12 mouse cellular contexts compared by ENCODE assay signal in genomic region chr7:25575870-25576269, GRCm38 (mm10). TPM values are rescaled to one million over a fixed set of nuclear protein-coding genes. Genes with fewer than 3 reads are reported as not detected.
DNase-seq lines count a peak whose midpoint lies in the region; ATAC-seq lines count a peak whose summit lies in the region.
"Had no signal": no experiment of that assay in that cellular context is flagged by ENCODE, and none has a peak within 500 bp of the region (broad histone marks: within the 10 kb centered on the region; RNA-seq: fewer than 3 reads in every experiment).

No protein-coding gene starts in this region.

- H3K4me1 ChIP-seq in forebrain, embryonic 14.5 days (ENCODE audit: control insufficient read depth, insufficient read depth, low read length): no peaks in the 10 kb centered on the region
- H3K4me1 ChIP-seq in forebrain, embryonic 10.5 days: peaks cover 14% of the 10 kb centered on the region
- H3K4me1 ChIP-seq in midbrain, embryonic 10.5 days: peaks cover 13% of the 10 kb centered on the region
- H3K4me1 ChIP-seq: neural tube, embryonic 12.5 days had no signal

- no peak overlapping the region for H3K4me3 ChIP-seq in forebrain, embryonic 14.5 days (ENCODE audit: low read depth, low read length)
- H3K4me3 ChIP-seq in forebrain, embryonic 10.5 days: no peak overlapping the region
- no peak overlapping the region for H3K4me3 ChIP-seq in midbrain, embryonic 10.5 days
- H3K4me3 ChIP-seq: neural tube, embryonic 12.5 days had no signal

- no peaks in the 10 kb centered on the region for H3K27me3 ChIP-seq in forebrain, embryonic 14.5 days (replicated peaks; ENCODE audit: control insufficient read depth, insufficient read depth, low read length)
- no peaks in the 10 kb centered on the region for H3K27me3 ChIP-seq in forebrain, embryonic 10.5 days (ENCODE audit: poor library complexity, severe bottlenecking)
- H3K27me3 ChIP-seq in midbrain, embryonic 10.5 days (ENCODE audit: low read depth, poor library complexity, severe bottlenecking): no peaks in the 10 kb centered on the region
- H3K27me3 ChIP-seq: neural tube, embryonic 12.5 days had no signal

- H3K9ac ChIP-seq in forebrain, embryonic 14.5 days (ENCODE audit: low read length): no peak overlapping the region
- H3K9ac ChIP-seq: neural tube, embryonic 12.5 days had no signal

- H3K36me3 ChIP-seq in forebrain, embryonic 14.5 days (ENCODE audit: control insufficient read depth, insufficient read depth, low read length): no peaks in the 10 kb centered on the region
- no peaks in the 10 kb centered on the region for H3K36me3 ChIP-seq in forebrain, embryonic 10.5 days (replicated peaks)
- no peaks in the 10 kb centered on the region for H3K36me3 ChIP-seq in midbrain, embryonic 10.5 days
- H3K36me3 ChIP-seq: neural tube, embryonic 12.5 days had no signal

- H3K9me3 ChIP-seq in forebrain, embryonic 14.5 days (replicated peaks; ENCODE audit: control insufficient read depth, low read length): no peaks in the 10 kb centered on the region
- H3K9me3 ChIP-seq in forebrain, embryonic 10.5 days: no peaks in the 10 kb centered on the region
- H3K9me3 ChIP-seq in midbrain, embryonic 10.5 days (replicated peaks): no peaks in the 10 kb centered on the region
- H3K9me3 ChIP-seq: neural tube, embryonic 12.5 days had no signal

- no peak for ATAC-seq in forebrain, embryonic 14.5 days
- ATAC-seq: Patski had no signal

- DNase-seq in forebrain, embryonic 14.5 days (ENCODE audit: low spot score): peak; percentile 3
- no peak for DNase-seq in forebrain, embryonic 10.5 days (ENCODE audit: extremely low spot score, low spot score)
- peak; percentile 50 for DNase-seq in thymus, postnatal 0 days (ENCODE audit: low spot score)
- no peak for DNase-seq in thymus, adult 18-20 months
- peak; percentile 19 for DNase-seq in midbrain, embryonic 10.5 days (ENCODE audit: low spot score)
- DNase-seq in adrenal gland, postnatal 25 days: no peak
- no peak for DNase-seq in ovary, postnatal 36 days (ENCODE audit: low spot score)
- DNase-seq in gastrocnemius, postnatal 4 days (ENCODE audit: low spot score in 2 of 2): no peak
- DNase-seq: lung, adult 18-20 months had no signal

- WGBS in forebrain, embryonic 14.5 days: 18% methylated on average over 8 of the region's 8 CpGs
- 13% methylated on average over 8 of the region's 8 CpGs for WGBS in forebrain, embryonic 10.5 days
- WGBS in midbrain, embryonic 10.5 days: 14% methylated on average over 8 of the region's 8 CpGs

- no peak overlapping the region for H3K4me2 ChIP-seq in forebrain, embryonic 14.5 days (ENCODE audit: low read length)
- H3K4me2 ChIP-seq: neural tube, embryonic 12.5 days had no signal

- no peak overlapping the region for H3K27ac ChIP-seq in forebrain, embryonic 14.5 days (ENCODE audit: low read depth, low read length)
- H3K27ac ChIP-seq in forebrain, embryonic 10.5 days: no peak overlapping the region
- H3K27ac ChIP-seq in midbrain, embryonic 10.5 days (replicated peaks): no peak overlapping the region
- H3K27ac ChIP-seq: neural tube, embryonic 12.5 days had no signal

RNA-seq across cellular contexts. Expression of gene Ceacam2, which starts 36.2 kb away (rescaled TPM):
- polyA plus RNA-seq in forebrain, embryonic 14.5 days (2014; fragmentation: Nextera tagmentation; extraction: Ambion mirVana): not detected in 2 replicates
- not detected in 2 replicates for polyA plus RNA-seq in forebrain, embryonic 10.5 days (2016; fragmentation: Nextera tagmentation; extraction: Ambion mirVana)
- not detected in 2 replicates for polyA plus RNA-seq in thymus, postnatal 0 days (2015; fragmentation: Nextera tagmentation; extraction: Ambion mirVana)
- not detected in 2 replicates for polyA plus RNA-seq in midbrain, embryonic 10.5 days (2016; fragmentation: Nextera tagmentation; extraction: Ambion mirVana)
- 2.3 and 2.7 TPM in 2 replicates for total RNA-seq in adrenal gland, postnatal 25 days (2021)
- total RNA-seq in gastrocnemius, postnatal 4 days (2021): 1 to 10 TPM in 1 of 2 experiments, under 1 TPM in 1; 0.47 to 1.3 TPM
- polyA plus RNA-seq: heart, postnatal 0 days; neural tube, embryonic 12.5 days had no signal

RNA-seq across cellular contexts. Expression of gene Erich4, which starts 39.8 kb away (rescaled TPM):
- not detected in 2 replicates for polyA plus RNA-seq in forebrain, embryonic 14.5 days (2014; fragmentation: Nextera tagmentation; extraction: Ambion mirVana)
- not detected in 2 replicates for polyA plus RNA-seq in forebrain, embryonic 10.5 days (2016; fragmentation: Nextera tagmentation; extraction: Ambion mirVana)
- polyA plus RNA-seq in thymus, postnatal 0 days (2015; fragmentation: Nextera tagmentation; extraction: Ambion mirVana): not detected in 2 replicates
- not detected in 2 replicates for polyA plus RNA-seq in midbrain, embryonic 10.5 days (2016; fragmentation: Nextera tagmentation; extraction: Ambion mirVana)
- not detected in 2 replicates for total RNA-seq in adrenal gland, postnatal 25 days (2021)
- total RNA-seq in gastrocnemius, postnatal 4 days (2021): not detected
- polyA plus RNA-seq: neural tube, embryonic 12.5 days; Patski had no signal

RNA-seq across cellular contexts. Expression of gene Dmac2, which starts 43.3 kb away (rescaled TPM):
- polyA plus RNA-seq in forebrain, embryonic 14.5 days (2014; fragmentation: Nextera tagmentation; extraction: Ambion mirVana): 29.9 and 36.0 TPM in 2 replicates
- 26.9 and 27.0 TPM in 2 replicates for polyA plus RNA-seq in forebrain, embryonic 10.5 days (2016; fragmentation: Nextera tagmentation; extraction: Ambion mirVana)
- polyA plus RNA-seq in thymus, postnatal 0 days (2015; fragmentation: Nextera tagmentation; extraction: Ambion mirVana): 36.2 and 40.3 TPM in 2 replicates
- 22.8 and 24.9 TPM in 2 replicates for polyA plus RNA-seq in midbrain, embryonic 10.5 days (2016; fragmentation: Nextera tagmentation; extraction: Ambion mirVana)
- 29.1 and 33.1 TPM in 2 replicates for total RNA-seq in adrenal gland, postnatal 25 days (2021)
- 10 to 100 TPM; 20.1 to 23.1 TPM for total RNA-seq in gastrocnemius, postnatal 4 days (2021)

RNA-seq across cellular contexts. Expression of gene B3gnt8, which starts 50.6 kb away (rescaled TPM):
- 0.43 and 0.58 TPM in 2 replicates for polyA plus RNA-seq in forebrain, embryonic 14.5 days (2014; fragmentation: Nextera tagmentation; extraction: Ambion mirVana)
- 0.79 and 1.1 TPM in 2 replicates for polyA plus RNA-seq in forebrain, embryonic 10.5 days (2016; fragmentation: Nextera tagmentation; extraction: Ambion mirVana)
- polyA plus RNA-seq in thymus, postnatal 0 days (2015; fragmentation: Nextera tagmentation; extraction: Ambion mirVana): 13.1 and 13.4 TPM in 2 replicates
- 0.43 and 1.1 TPM in 2 replicates for polyA plus RNA-seq in midbrain, embryonic 10.5 days (2016; fragmentation: Nextera tagmentation; extraction: Ambion mirVana)
- 0.90 and 2.8 TPM in 2 replicates for total RNA-seq in adrenal gland, postnatal 25 days (2021)
- 1 to 10 TPM; 4.2 to 4.8 TPM for total RNA-seq in gastrocnemius, postnatal 4 days (2021)

Comparison
In these comparisons a context has a peak if more than half of its experiments do, and no peak if none do; other contexts are left out.
1. DNase-seq: peak in forebrain, embryonic 14.5 days (single experiment), thymus, postnatal 0 days (single experiment) and midbrain, embryonic 10.5 days (single experiment); none in forebrain, embryonic 10.5 days (single experiment), thymus, adult 18-20 months (0 of 2), adrenal gland, postnatal 25 days (single experiment), ovary, postnatal 36 days (single experiment) and gastrocnemius, postnatal 4 days (0 of 2).